Mouse (Mus musculus) hindbrain, embryonic 16.5 days (tissue): ENCODE measurements around the gene Tmem56. TPM values are rescaled to one million over a fixed set of nuclear protein-coding genes. Genes with fewer than 3 reads are reported as not detected.
A peak's percentile ranks its signal among the peaks of the same experiment; 100 is the strongest.

Source experiments
- ATAC-seq: fragments of 200-750 bp; cut with Nextera tagmentation; 2 replicates; pipeline ENCODE4 v1.8.0; 2017; ENCODE audit warnings: moderate TSS enrichment, moderate library complexity
- H3K27ac ChIP-seq: fragments of 300-500 bp; sonication (generic); 2 replicates; pipeline ENCODE4 v1.5.1; 2014; ENCODE audit warnings: low read depth, mild to moderate bottlenecking, control low read depth, low read length, moderate library complexity
- H3K27me3 ChIP-seq: fragments of 300-500 bp; sonication (generic); replicated peaks from 2 replicates; pipeline ENCODE4 v1.6.1; 2014; ENCODE audit warnings: low read length; ENCODE audit not compliant: control insufficient read depth, insufficient read depth
- H3K36me3 ChIP-seq: fragments of 300-500 bp; sonication (generic); 2 replicates; pipeline ENCODE4 v1.6.1; 2014; ENCODE audit warnings: mild to moderate bottlenecking, low read length, moderate library complexity, mixed read lengths; ENCODE audit not compliant: control insufficient read depth, insufficient read depth
- H3K4me1 ChIP-seq: fragments of 300-500 bp; sonication (generic); 2 replicates; pipeline ENCODE4 v1.6.1; 2014; ENCODE audit warnings: low read depth, low read length; ENCODE audit not compliant: control insufficient read depth, insufficient read depth
- H3K4me2 ChIP-seq: fragments of 300-500 bp; sonication (generic); 2 replicates; pipeline ENCODE4 v1.6.1; 2014; ENCODE audit warnings: mild to moderate bottlenecking, low read length, control low read depth, moderate library complexity
- H3K4me3 ChIP-seq: fragments of 300-500 bp; sonication (generic); 2 replicates; pipeline ENCODE4 v1.5.1; 2014; ENCODE audit warnings: mild to moderate bottlenecking, low read length, control low read depth, moderate library complexity
- H3K9ac ChIP-seq: fragments of 300-500 bp; sonication (generic); 2 replicates; pipeline ENCODE4 v1.6.1; 2014; ENCODE audit warnings: low read depth, mild to moderate bottlenecking, control low read depth, low read length, moderate library complexity
- H3K9me3 ChIP-seq: fragments of 300-500 bp; sonication (generic); 2 replicates; pipeline ENCODE4 v1.6.1; 2014; ENCODE audit warnings: mild to moderate bottlenecking, low read length, moderate library complexity; ENCODE audit not compliant: control insufficient read depth
- WGBS: fragments of 180-500 bp; shearing (Covaris S2); extraction: QIAGEN DNeasy Blood & Tissue Kit; methylation state at CpG from one replicate; pipeline ENCODE4 v1.1.7; 2014; 5-methylcytosine and 5-hydroxymethylcytosine counted together
- polyA plus RNA-seq: library from polyadenylated mRNA; unstranded; fragments of >200 nt; fragmentation: Nextera tagmentation; extraction: Ambion mirVana; gene quantifications from 2 replicates; pipeline ENCODE4 v1.2.1, GENCODE M21; 2015

Tmem56 gene
- polyA plus RNA-seq, 1 experiment from 2014 or later = 2.9 TPM

GRCm38 (mm10) chr3:121312426-121312825, 29.5 kb upstream of the Tmem56 start:
- ATAC-seq = no peak
- Histone ChIP-seq H3K27ac (no peak overlapping the region), H3K4me2 (no peak overlapping the region), H3K4me3 (no peak overlapping the region), H3K4me1 (no peaks in the 10 kb centered on the region; the same call in 1 of the 2 replicates), H3K9ac (no peak overlapping the region), H3K27me3 (no peaks in the 10 kb centered on the region), H3K36me3 (no peaks in the 10 kb centered on the region), H3K9me3 (no peaks in the 10 kb centered on the region)
- WGBS = 82% methylated on average over 6 of the region's 6 CpGs

- Histone ChIP-seq H3K36me3 (no peaks in the 10 kb centered on the region), H3K4me3 (no peak overlapping the region), H3K4me2 (no peak overlapping the region), H3K27ac (no peak overlapping the region), H3K9ac (no peak overlapping the region), H3K4me1 (no peaks in the 10 kb centered on the region; the same call in 1 of the 2 replicates), H3K9me3 (no peaks in the 10 kb centered on the region), H3K27me3 (no peaks in the 10 kb centered on the region)
- no peak for ATAC-seq
- whole genome bisulfite sequencing = 90% methylated on average over 16 of the region's 16 CpGs
Observed at GRCm38 (mm10) chr3:121309896-121310714, 27.2 kb upstream of the Tmem56 start.

- H3K4me1 ChIP-seq = no peaks in the 10 kb centered on the region; the same call in 1 of the 2 replicates
- WGBS = 74% methylated on average over 4 of the region's 4 CpGs
- no peaks in the 10 kb centered on the region for H3K27me3 ChIP-seq
- H3K4me3 ChIP-seq = no peak overlapping the region
- H3K9ac ChIP-seq = no peak overlapping the region
- H3K27ac ChIP-seq = no peak overlapping the region
- no peak for ATAC-seq
- no peak overlapping the region for H3K4me2 ChIP-seq
- H3K36me3 ChIP-seq = no peaks in the 10 kb centered on the region
- H3K9me3 ChIP-seq = no peaks in the 10 kb centered on the region
Observed at GRCm38 (mm10) chr3:121309429-121309828, 26.5 kb upstream of the Tmem56 start.

DNA sequence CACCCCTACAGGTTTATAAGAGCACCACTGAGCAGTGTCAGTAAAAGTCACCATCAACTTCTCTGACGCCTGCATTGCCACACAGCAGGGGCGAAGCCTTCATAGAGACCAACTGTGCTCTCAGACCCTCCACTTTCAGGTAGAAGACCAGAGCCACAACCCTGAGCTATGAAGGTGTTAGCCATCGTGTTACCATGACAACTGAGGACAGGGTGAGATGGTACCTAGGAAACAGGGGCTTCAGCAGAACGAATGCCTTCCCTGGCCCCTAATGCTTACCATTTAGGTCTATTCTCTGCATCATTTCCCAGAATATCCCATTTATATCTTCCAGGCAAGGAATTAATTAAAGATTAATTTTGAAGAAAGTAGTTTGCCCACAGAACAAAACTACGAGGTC, 26.0 kb upstream of the Tmem56 start:
- ATAC-seq = peak; percentile 40; the same call in 1 of the 2 replicates
- H3K27ac ChIP-seq = no peak overlapping the region
- H3K36me3 ChIP-seq = no peaks in the 10 kb centered on the region
- H3K9me3 ChIP-seq = no peaks in the 10 kb centered on the region
- H3K27me3 ChIP-seq = no peaks in the 10 kb centered on the region
- 72% methylated on average over 5 of the region's 5 CpGs for WGBS
- H3K9ac ChIP-seq = no peak overlapping the region
- H3K4me2 ChIP-seq = no peak overlapping the region
- no peaks in the 10 kb centered on the region; the same call in 1 of the 2 replicates for H3K4me1 ChIP-seq
- no peak overlapping the region for H3K4me3 ChIP-seq

GRCm38 (mm10) chr3:121307532-121308234, 24.8 kb upstream of the Tmem56 start:
- H3K9ac ChIP-seq = no peak overlapping the region
- no peak overlapping the region for H3K27ac ChIP-seq
- no peaks in the 10 kb centered on the region for H3K36me3 ChIP-seq
- H3K4me2 ChIP-seq = no peak overlapping the region
- peak; percentile 90 for ATAC-seq
- H3K27me3 ChIP-seq = no peaks in the 10 kb centered on the region
- H3K4me1 ChIP-seq = no peaks in the 10 kb centered on the region; the same call in 1 of the 2 replicates
- H3K4me3 ChIP-seq = no peak overlapping the region
- no peaks in the 10 kb centered on the region for H3K9me3 ChIP-seq
- WGBS = 73% methylated on average over 7 of the region's 7 CpGs

DNA sequence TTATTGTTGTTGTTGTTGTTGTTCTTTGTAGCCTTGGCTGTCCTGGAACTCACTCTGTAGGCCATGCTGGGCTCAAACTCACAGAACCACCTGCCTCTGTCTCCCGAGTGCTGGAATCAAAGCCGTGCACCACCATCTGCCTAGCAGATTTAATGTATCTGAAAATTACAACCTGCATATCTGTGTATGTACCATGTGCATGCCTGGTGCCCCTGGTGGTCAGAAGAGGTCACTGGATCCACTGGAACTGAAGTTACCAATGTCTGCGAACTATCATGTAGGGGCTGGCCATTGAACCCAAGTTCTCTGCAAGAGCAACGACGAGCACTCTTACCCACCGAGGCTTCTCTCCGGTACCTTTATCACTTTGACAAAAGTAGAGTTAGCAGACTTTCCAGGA, 23.7 kb upstream of the Tmem56 start:
- Histone ChIP-seq H3K9me3 (no peaks in the 10 kb centered on the region), H3K4me1 (no peaks in the 10 kb centered on the region; the same call in 1 of the 2 replicates), H3K4me3 (no peak overlapping the region), H3K9ac (no peak overlapping the region), H3K4me2 (no peak overlapping the region), H3K36me3 (no peaks in the 10 kb centered on the region), H3K27me3 (no peaks in the 10 kb centered on the region), H3K27ac (no peak overlapping the region)
- ATAC-seq = no peak
- 93% methylated on average over 7 of the region's 7 CpGs for WGBS

GRCm38 (mm10) chr3:121294200-121294599, 11.3 kb upstream of the Tmem56 start:
- Histone ChIP-seq H3K9me3 (no peaks in the 10 kb centered on the region), H3K27ac (no peak overlapping the region), H3K4me1 (peaks cover 7% of the 10 kb centered on the region), H3K4me3 (no peak overlapping the region), H3K9ac (no peak overlapping the region), H3K4me2 (no peak overlapping the region), H3K27me3 (no peaks in the 10 kb centered on the region), H3K36me3 (no peaks in the 10 kb centered on the region)
- no peak for ATAC-seq
- WGBS = 86% methylated on average over 2 of the region's 2 CpGs

DNA sequence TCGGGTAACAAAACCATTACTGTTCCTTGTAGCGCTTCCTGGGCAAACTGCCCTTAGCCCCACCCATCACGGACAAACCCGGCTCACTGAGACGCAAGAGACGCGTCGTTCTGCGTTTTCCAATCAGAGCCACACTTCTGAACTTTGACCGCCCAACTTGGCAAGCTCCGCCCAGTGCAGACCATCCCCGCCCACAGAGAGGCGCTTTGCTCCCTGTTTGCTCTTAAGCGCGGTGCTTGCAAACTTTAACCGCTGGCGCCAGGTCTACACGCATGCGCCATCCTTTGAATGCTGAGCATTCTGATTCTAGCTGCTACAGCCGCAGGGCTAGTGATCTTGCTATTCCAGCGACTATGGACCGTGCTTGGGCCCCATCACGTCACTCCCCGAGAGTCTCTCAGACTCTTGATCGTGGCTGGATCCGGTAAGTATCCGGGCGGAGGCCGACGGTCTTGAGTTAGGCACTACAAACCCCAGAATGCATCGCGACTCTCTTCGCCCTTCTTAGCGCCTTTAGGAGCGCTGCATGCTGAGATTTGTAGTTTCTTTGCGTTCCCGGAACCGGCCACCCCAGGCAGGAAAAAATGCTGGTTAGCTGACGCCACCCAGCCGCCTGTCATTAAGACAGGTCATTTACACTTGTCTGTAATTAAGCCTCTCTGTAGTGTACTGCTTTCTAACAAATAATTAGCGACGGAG, 8.8 kb upstream of the Tmem56 start, which contains the start of gene Alg14:
TSS of gene Alg14 (plus strand) at position 214 of the 699 bp plus-strand sequence.
- under 1% methylated on average over 42 of the region's 42 CpGs for whole genome bisulfite sequencing
- Histone ChIP-seq H3K4me2 (peak within 1 kb of the TSS; percentile 59), H3K4me3 (peak within 1 kb of the TSS; percentile 60), H3K36me3 (no peaks in the 10 kb centered on the region), H3K27me3 (no peaks in the 10 kb centered on the region), H3K27ac (peak within 1 kb of the TSS; percentile 94), H3K4me1 (peaks cover 7% of the 10 kb centered on the region), H3K9ac (peak within 1 kb of the TSS; percentile 70), H3K9me3 (no peaks in the 10 kb centered on the region)
- ATAC-seq = peak; percentile 97

DNA sequence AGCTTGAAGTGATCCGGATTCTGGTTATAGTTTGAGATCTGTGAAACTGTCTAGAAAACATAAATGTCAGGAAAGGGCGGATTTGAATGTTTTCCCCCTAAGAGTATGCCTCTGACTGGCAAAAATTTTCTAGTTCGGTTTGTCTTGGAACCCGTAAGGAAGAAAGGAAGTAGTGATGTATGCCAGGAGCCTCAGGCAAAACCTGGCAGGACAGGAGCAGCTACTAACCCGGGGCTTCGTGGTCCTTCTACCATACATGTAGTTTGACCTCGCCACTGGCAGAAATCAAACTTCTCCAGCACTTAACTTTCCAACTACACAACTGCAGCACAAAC, 8.3 kb upstream of the Tmem56 start:
- Histone ChIP-seq H3K27ac (peak overlapping the region; percentile 65), H3K4me1 (peaks cover 7% of the 10 kb centered on the region), H3K36me3 (no peaks in the 10 kb centered on the region), H3K4me3 (peak overlapping the region; percentile 60), H3K4me2 (peak overlapping the region; percentile 59), H3K27me3 (no peaks in the 10 kb centered on the region), H3K9me3 (no peaks in the 10 kb centered on the region), H3K9ac (peak overlapping the region; percentile 70)
- ATAC-seq = no peak; the same call in 1 of the 2 replicates
- 4% methylated on average over 7 of the region's 7 CpGs for WGBS
